Mouse (Mus musculus): Measurements from ENCODE around the gene Zfp275.
"Not testable (repeated sequence)": the region's sequence is repeated elsewhere in the genome, so short reads cannot be mapped to it uniquely, and the experiment has no call there.

Zfp275 gene

DNA sequence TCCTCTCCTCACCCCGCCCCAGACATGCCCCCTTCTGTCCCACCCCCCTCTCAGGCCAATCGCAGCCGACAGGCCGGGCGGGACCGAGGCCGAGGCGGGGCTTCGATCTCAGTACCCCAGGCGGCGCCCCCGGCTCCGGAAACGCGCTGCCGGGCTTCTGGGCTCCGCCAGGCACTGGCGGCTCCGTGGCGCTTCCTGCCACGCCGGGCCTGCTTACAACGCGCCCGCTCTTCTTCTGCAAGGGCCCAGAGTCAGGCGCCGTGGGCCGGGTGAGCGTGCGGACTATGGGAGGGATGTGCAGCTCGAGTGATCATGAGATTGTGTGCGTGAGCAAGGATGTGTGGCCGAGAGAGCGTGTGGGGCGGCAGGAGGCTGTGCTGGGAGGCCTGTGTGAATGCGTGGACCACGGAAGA is at the start of gene Zfp275:
Gene Zfp275, plus strand, starts transcription at position 139 of the 413 bp plus-strand sequence.
- peak; percentile 57 to 68 for DNase-seq (ENCODE audit: low spot score in 2 of 2)

DNA sequence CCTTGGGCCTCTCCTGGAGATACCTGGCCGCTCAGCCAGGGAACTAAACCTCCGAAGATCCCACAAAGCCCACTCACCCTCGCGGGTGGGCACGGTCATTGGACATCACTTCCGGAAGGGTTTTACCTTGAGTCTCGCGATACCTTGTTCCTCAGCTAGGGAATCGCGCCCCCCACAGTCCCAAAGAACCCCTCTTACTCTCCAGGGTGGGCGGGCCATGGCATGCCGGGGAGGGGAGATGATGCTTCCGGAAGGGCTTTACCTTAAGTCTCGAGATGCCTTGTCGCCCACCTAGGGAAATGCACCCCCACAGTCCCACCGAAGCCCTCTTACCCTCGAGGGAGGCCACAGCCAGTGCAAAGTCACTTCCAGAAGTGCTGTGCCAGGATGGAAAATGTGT is 49.5 kb upstream of the Zfp275 start, which contains the start of the genes Xlr5a and Xlr5c:
Gene Xlr5a, minus strand, starts transcription at position 101 of the 400 bp plus-strand sequence.
Gene Xlr5c, minus strand, starts transcription at position 101 of the 400 bp plus-strand sequence.
- not testable (repeated sequence) for DNase-seq (ENCODE audit: low spot score in 2 of 2)

DNA sequence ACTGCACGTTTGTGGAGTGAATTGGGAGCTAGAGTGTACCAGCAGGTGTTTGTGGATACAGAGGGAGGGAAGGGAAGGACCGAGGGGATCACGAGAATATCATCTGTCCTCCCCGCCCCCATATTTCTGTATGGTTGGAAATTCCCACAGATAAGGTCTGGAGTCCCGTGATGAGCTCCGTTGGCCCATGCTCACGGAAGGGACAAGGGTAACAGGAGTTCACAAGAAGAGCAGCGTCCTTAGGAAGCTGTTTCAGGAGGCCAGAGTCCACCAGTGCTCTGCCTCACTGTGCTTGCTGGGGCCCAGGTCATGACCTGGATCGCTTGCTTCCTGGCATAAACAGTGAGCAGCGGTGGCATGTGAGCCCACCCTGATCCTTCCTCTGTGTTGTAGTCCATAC is 46.7 kb upstream of the Zfp275 start:
- not testable (repeated sequence) for DNase-seq (ENCODE audit: low spot score in 2 of 2)

DNA sequence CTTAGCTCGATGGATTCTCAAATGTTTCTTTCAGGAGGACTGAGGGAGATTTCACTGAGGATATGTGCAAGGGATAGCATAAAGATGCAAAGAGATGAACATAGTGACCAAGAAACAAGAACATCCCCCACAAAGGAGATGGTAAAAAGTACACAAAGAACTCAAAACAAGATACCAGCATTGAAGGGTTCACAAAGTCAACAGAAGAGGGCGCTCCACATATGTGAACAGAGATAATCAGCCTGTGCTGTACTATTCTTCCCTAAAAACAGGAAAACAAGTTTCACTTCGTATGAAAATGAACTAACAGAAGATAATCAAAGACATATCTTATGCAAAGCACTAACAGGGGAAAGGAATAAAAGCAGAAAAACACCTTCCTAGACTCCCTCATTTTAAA is 29.9 kb upstream of the Zfp275 start:
- peak; percentile 44 to 47 for DNase-seq (ENCODE audit: low spot score in 2 of 2)

DNA sequence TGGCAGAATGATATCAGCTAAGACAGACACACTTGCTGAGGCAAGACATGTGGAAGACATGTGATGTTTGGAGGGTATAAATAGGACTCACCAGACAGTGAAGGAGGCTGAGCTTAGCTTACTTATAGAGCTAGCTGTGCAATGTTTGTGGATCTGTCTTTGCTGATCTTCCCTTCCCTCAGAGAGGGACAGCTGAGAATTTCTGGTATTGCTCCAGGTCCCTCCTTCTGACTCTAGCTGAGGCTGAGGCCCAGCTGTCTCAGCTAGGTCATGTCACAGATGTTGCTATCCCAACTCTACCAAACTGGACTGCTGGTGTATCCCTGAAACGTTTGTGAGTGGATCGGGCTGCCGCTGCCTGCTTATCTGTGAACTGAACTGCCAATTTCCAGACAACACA is 21.4 kb upstream of the Zfp275 start:
- DNase-seq (ENCODE audit: low spot score in 2 of 2), result no peak

DNA sequence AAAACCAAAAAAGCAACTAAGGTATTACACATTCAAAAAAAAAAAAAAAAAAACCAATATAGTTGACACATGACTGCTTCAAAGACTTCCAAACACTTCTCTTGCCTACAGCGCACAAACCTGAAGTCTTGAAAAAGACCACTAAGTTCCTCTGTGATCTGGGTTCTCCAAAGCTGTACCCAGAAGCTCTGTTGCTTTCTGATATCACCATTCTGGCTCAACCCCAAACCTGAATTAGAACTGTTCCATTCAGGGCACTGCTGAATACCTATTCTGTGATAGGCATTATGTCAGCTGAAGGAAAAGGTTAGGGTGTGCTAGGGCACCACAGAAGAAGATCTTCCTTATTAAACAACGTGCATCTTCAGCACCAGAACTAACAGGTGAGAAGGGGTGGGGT is 15.2 kb upstream of the Zfp275 start:
- DNase-seq (ENCODE audit: low spot score in 2 of 2), result no peak

DNA sequence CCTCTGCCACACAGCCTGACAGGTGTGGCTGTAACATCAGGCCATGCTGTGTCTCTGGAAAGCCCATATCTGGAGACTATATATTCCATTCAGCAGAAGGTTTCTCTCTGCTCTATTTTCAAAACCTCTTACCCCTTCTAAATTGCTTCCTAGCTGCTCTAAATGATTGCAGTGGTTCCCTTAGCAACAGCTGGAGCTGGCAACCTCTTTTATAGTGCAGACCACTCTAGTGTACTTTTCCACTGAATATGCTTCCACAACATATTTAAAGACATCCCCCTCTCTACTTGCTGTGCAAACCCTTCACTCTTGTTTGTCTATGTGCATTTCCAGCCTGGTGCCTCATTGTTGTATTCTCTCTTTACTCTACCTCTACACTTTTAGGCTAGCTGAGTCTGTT is 8.9 kb upstream of the Zfp275 start:
- DNase-seq (ENCODE audit: low spot score in 2 of 2), result no peak

DNA sequence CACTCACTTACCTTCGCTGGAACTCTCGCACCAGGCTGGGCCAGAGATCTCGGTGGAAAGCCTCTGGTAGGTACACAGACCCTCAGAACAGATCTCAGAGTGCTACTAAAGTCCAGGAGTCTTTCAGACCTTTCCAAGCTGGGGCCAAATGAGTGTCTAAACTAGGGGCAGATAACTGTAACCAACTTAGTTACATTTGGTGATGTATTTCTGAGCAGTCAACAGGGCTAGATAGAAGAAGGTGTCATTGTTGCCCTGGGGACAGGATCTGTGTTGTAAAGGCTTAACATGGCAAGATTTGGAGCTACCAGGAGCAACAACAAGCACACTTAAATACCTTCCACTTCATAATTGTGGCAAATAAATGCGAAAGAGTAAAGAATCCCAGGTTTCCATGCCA is 5.7 kb upstream of the Zfp275 start, which contains the start of gene Gm45015:
Gene Gm45015, minus strand, starts transcription at position 101 of the 400 bp plus-strand sequence.
- no peak for DNase-seq (ENCODE audit: low spot score in 2 of 2)

DNA sequence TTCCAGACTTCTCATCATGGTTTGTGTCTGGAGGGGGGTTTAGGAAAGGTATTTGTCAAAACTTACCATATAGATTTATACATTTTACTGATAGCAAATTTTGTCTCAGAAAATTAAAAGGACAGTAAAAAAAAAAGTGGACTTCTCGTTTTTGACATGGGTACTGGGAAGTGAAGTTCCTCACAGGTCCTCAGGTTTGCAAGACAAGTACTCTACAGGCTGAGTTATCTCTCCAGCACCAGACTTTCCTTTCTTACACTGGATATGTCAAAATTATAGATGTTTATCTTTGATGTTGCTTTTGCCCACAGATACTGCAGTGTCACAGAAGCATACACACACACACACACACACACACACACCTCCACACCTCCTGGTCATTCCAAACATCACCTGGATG is 948 bp upstream of the Zfp275 start:
- DNase-seq (ENCODE audit: low spot score in 2 of 2), result no peak

DNA sequence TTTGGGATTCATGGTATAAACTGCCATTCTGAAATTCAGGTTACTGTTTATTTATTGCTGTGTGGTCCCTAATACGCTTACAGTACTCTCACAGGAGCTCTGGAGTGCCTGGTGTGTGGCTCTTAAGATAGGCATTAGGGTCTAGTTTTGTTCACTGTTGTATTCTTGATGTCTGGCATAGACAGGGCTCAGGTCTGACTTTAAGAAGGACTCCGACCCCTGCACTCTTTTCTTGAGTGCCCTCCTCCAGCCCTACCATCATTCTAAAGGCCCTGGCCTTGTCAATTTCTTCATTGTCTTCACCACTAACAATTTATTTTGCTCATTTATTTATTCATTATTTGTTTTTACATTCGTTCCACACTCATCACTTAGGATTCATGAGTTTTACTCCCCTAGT is 353 bp upstream of the Zfp275 start:
- no peak for DNase-seq (ENCODE audit: low spot score in 2 of 2)

DNA sequence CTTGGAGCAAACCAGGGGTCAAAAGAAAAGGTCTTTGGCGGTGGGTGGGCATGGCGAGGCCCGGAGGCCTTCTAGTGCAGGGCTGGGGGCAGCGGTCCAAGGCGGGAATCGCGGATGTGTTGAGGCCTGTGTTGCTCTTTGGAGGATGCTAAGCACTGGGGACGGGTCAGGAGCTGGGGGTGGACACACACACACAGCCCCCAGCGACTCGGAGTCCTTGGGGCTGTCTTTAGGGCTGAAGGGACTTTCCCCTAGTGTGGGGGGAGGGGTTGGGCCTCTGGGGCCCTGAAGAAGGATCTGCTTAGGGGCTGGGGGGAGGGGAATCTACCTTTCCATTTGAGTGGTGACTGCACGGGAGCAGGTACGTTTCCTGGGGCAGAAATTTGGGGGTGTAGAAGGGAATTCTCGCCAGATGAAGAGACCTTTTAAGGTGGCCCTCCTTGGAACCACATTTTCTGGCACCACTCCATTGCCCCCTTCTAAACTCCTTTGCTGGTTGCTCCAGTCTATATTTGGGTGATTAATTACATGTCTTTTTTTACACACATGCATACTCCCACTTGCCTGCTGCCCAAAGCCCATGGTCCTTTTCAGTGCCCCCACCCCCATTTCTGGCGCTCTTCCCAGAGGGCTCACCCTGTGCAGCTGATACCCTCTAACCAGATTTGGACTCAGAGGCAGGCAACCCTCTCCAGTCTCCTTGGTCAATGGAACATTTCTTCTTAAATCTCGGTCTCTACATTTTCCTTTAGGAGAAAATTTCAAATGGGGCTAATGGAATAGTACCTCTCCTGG is 717 bp downstream of the Zfp275 start:
- DNase-seq (ENCODE audit: low spot score in 2 of 2), result no peak

DNA sequence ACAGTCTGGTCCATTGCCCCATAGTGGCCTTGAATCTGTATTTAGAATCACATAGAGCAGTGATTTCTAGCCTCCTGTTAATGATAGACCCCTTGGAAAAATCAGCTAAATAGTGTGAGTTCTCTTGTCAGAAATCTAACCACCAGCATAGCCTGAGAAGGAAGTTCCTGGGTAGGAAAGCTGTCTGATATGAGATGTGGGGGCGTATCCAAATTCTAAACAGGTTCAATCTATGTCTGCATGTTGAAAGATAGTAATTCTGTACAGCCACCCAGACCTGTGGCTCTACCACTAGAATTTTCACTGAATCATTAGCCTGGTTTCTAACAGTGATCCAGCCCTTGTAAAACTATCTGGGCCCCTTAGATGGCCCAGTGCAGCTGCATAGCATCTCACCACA is 1.4 kb downstream of the Zfp275 start:
- no peak for DNase-seq (ENCODE audit: low spot score in 2 of 2)

DNA sequence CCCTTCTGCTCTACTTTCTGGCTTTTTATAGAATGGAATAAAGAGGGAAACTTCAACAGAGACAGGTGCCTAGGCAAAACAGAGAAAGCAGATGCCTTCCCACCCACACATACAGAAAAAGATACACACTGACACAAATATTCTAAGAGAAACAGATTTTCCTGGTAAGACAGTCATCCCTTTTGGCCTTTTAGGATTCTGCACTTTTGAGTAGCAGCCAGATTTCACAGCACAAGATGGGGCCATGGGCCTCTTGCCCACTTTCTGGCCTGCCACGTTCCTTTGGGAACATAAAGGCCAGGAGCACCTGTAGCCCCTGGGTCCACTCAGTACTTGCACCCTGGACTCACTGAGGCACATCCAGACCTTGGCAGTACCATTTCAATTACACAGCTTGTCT is 1.9 kb downstream of the Zfp275 start:
- no peak for DNase-seq (ENCODE audit: low spot score in 2 of 2)

DNA sequence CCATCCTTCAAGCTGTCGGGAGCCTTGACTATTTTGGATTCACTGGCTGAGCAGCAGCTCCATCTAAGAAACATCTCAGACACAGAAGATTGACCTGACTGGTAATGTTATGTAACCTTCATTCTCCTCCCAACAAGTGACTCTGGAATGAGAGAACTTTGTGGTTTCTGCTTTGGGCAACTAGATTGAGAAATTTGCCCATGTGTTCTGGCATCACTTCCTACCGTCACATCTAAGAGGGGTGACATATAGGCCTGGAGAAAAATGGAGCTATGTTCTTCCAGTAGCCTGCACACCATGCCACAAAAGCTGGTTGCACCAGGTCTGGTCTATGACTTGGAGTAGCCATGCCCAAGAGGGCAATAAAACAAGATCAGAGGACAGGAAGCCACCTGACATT is 13.7 kb downstream of the Zfp275 start:
- DNase-seq (ENCODE audit: low spot score in 2 of 2), result no peak

DNA sequence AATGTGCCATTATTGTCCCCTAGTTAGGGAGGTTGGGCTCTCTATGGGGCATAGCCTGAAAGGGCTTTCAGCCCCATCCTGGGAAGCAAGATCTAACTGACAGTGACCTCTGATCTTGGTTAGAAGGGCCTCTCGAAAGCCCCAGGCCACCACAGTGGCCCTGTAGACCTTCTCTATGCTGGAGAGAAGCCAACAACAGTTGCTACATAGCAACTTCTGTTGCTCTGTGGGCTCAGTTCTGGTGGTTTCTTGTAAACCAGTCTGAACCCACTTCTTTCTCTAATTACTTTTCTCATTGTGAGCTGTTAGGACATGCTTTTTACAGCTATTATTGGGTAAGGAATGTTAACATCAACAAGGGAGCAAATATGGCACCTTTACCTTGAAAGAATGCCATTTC is 14.3 kb downstream of the Zfp275 start:
- DNase-seq (ENCODE audit: low spot score in 2 of 2), result no peak

DNA sequence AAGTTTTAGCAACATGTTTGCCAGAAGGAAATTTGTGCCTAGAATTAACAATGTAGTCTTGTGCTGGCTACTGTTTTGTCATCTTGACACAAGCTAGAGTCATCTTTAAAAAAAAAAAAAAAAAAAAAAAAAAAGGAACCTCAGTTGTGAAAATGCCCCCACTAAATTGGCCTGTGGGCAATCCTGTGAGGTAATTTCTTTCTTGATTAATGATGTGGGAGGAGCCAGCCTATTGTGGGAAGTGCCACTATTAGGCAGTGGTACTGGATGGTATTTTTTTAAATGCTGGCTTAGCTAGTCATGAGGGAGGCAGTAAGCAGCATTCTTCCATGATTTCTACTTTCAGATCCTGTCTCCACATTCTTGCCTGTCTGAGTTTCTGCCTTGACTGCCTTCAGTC is 20.9 kb downstream of the Zfp275 start:
- no peak for DNase-seq (ENCODE audit: low spot score in 2 of 2)

DNA sequence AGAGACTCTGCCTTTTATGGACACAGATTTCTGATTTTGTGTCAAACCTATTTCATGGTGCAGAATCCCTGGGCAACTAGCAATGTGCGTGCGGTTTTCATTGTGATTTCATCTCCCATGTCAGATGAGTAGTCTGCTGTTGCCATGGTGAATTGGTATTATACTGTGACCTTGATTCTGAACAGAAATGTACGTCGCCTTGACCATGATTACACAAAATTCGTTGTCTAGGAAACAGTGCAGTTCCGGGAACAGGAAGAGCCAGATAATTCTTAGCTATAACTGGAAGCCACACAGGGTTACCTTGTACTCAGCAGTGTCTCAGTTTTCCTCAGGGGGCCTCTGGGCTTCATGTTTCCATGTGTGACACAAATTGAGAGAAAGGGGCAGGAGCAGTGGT is 42.0 kb downstream of the Zfp275 start:
- peak; percentile 4 to 15 for DNase-seq (ENCODE audit: low spot score in 2 of 2)

DNA sequence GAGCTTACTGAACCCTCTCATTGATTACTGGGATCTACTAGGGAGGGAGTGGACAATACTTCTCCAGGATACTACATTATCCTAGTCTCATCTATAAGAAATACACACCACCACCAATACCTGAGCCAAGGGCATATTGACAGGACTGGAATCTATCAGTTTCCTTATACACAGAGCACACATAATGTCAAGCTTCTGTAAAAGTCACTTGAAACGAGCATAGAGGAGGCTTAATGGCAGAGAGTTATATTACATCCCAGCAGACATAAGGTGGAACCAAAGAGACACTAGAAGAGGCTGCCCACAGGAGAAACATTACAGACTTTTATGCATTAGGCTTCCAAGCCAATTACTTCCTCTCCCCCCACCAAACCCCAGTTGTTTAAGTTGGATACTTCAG is 42.5 kb downstream of the Zfp275 start:
- DNase-seq (ENCODE audit: low spot score in 2 of 2), result no peak

DNA sequence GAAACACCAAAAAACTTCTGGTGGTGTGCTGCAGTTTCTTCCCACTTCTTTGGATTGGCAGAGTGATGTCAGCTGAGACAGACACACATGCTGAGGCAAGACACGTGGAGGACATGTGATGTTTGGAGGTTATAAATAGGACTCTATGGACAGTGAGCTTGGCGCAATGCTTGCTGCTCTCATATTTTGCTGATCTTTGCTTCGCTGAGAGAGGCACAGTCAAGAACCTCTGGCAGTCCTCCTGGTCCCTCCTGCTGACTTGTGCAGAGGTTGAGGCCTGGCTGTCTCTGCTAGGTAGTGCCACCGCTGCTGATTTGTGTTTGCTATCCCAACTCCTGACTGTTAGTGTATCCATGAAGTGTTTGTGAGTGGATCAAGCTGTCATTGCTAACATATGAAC is 49.1 kb downstream of the Zfp275 start:
- no peak for DNase-seq (ENCODE audit: low spot score in 2 of 2)

DNA sequence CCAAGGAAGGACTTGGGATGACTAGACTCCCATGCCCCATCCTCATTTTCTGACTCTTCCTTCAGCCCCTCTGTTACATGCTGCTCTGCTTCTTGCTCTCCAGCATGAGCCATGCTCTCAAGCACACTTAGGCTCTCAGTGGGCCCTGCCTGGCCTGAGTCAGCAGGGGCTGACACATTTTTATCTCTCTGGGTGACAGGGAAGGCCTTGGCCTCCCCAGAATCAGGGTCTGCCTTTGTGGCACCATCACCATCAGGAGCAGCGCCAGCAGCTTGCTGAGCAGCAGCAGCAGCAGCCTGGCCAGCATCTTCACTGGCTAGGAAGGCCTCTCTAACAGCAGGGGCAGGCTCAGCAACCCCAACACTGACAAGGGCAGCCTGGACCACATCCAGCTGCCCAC is 54.0 kb downstream of the Zfp275 start:
- no peak for DNase-seq (ENCODE audit: low spot score in 2 of 2)

DNA sequence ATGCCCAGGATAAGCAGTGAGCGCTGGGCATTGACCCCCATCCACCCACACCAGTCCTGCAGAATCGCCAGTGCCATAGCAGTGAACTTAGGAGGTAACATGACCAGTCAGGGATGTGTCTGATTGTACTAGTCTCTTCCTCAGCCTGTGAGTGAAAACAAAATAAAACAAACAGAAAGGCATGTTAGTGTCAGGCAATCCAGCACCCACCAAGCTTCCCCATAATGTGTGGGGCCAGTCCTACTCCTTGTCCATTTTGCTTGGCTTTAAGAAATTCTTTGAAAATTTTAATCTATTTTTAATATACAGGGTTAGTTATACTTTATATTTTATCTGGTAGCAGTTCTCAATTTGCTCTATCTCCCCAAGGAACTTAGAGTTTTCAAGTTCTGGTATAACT is 56.2 kb downstream of the Zfp275 start, which contains the start of gene Gm18336:
Gene Gm18336, minus strand, starts transcription at position 101 of the 400 bp plus-strand sequence.
- DNase-seq (ENCODE audit: low spot score in 2 of 2), result not testable (repeated sequence)

DNA sequence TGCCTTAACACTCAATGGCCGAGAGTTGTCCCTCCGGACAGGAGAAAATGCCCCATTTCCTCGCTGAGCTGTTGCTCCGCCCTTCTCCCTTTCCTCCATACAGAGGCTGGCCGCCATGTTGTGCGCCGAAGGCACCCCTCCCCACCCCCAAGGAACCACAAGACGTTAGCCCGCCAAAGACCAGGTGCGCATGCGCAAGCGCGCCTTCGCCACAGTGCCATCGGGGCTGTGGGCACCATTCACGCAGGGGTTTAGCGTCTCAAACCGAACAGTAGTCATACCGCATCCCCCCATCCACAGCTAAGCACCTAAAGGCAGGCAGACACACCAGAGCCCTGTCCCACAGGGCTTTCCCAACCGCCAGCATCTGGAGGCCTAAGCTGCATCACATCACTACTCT is 58.5 kb downstream of the Zfp275 start:
- no peak for DNase-seq (ENCODE audit: low spot score in 2 of 2)

DNA sequence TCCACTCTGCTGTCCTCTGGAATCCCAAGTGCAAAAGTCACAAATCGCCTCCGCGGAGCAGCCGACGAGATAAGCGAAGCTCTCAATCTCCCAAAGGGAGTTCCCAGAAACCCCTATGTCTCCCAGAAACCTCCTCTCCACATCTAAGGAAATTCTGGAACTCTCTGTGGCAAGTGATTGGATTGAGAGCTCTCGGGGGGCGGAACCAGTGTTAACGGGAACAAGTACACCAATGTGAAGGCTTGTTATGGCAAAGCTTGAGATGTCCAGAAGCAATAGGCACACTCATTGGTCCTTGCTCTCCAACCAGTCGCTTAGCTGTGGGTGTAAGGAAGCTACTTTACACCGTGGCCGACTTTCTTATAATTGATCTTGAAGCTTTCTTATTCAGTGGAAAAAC is 59.2 kb downstream of the Zfp275 start:
- no peak for DNase-seq (ENCODE audit: low spot score in 2 of 2)
